Mouse (Mus musculus) heart, adult 2 months (tissue): ENCODE data around the gene Pdgfc. TPM values are rescaled to one million over a fixed set of nuclear protein-coding genes. Genes with fewer than 3 reads are reported as not detected.
A peak's percentile ranks its signal among the peaks of the same experiment; 100 is the strongest.

Experiments
- DNase-seq, 2 experiments: peaks; one replicate each; pipeline ENCODE4 v3.0.0; 2021
- H3K27ac ChIP-seq: fragments of 200-600 bp; 2 replicates; pipeline ENCODE4 v1.8.1; 2022
- H3K27me3 ChIP-seq: fragments of 200-500 bp; 2 replicates; pipeline ENCODE4 v1.6.1; 2012; ENCODE audit warnings: mild to moderate bottlenecking, low read length, inconsistent platforms, mixed read lengths; ENCODE audit not compliant: control insufficient read depth, insufficient read depth
- H3K36me3 ChIP-seq: fragments of 200-500 bp; 2 replicates; pipeline ENCODE4 v1.6.1; 2012; ENCODE audit warnings: low read length, inconsistent platforms; ENCODE audit not compliant: control insufficient read depth, insufficient read depth
- H3K4me1 ChIP-seq: fragments of 200-500 bp; 2 replicates; pipeline ENCODE4 v1.6.1; 2011; ENCODE audit warnings: low read length; ENCODE audit not compliant: control insufficient read depth, insufficient read depth
- H3K4me3 ChIP-seq: fragments of 200-600 bp; 2 replicates; pipeline ENCODE4 v1.8.1; 2022
- H3K79me2 ChIP-seq: fragments of 200-500 bp; replicated peaks from 2 replicates; pipeline ENCODE4 v1.6.1; 2012; ENCODE audit warnings: mild to moderate bottlenecking, inconsistent platforms, low read length, moderate library complexity, mixed read lengths; ENCODE audit not compliant: control insufficient read depth, insufficient read depth
- H3K9ac ChIP-seq: fragments of 200-500 bp; 2 replicates; pipeline ENCODE4 v1.6.1; 2012; ENCODE audit warnings: low read depth, mild to moderate bottlenecking, control low read depth, inconsistent platforms, low read length, mixed read lengths
- CTCF ChIP-seq: fragments of 200-600 bp; IDR thresholded peaks from 2 replicates; pipeline ENCODE4 v1.8.1; 2022; ENCODE audit warnings: antibody characterized with exemption, mild to moderate bottlenecking, moderate library complexity
- EP300 ChIP-seq: fragments of 200-500 bp; IDR thresholded peaks from 2 replicates; pipeline ENCODE4 v1.6.1; 2011; ENCODE audit warnings: low read depth, low read length, control low read depth; ENCODE audit not compliant: insufficient read depth
- POLR2A ChIP-seq: fragments of 200-500 bp; IDR thresholded peaks from 2 replicates; pipeline ENCODE4 v1.6.1; 2011; ENCODE audit warnings: mild to moderate bottlenecking, low read depth, low read length, control low read depth; ENCODE audit not compliant: insufficient read depth
- WGBS: fragments of 180-500 bp; shearing (Covaris S2); methylation state at CpG from one replicate; pipeline ENCODE4 v1.1.7; 2018; 5-methylcytosine and 5-hydroxymethylcytosine counted together
- intact Hi-C: fragments of 180-260 bp; cut with DNase I; formaldehyde crosslinking; loops from one replicate; pipeline ENCODE4 v1.15.1; 2025
- polyA plus RNA-seq: library from polyadenylated mRNA; depleted of rRNA; stranded (reverse); fragments of >200 nt; gene quantifications from 2 replicates; pipeline ENCODE4 v1.2.3, GENCODE M21; 2012
- total RNA-seq, 2 experiments: library from RNA; stranded (reverse); gene quantifications; 2 replicates each; pipeline ENCODE4 v1.2.3; 2021

Pdgfc gene
- total and polyA plus RNA-seq, 3 experiments, result 1.5 to 3.0 (median 2.8) TPM

DNA sequence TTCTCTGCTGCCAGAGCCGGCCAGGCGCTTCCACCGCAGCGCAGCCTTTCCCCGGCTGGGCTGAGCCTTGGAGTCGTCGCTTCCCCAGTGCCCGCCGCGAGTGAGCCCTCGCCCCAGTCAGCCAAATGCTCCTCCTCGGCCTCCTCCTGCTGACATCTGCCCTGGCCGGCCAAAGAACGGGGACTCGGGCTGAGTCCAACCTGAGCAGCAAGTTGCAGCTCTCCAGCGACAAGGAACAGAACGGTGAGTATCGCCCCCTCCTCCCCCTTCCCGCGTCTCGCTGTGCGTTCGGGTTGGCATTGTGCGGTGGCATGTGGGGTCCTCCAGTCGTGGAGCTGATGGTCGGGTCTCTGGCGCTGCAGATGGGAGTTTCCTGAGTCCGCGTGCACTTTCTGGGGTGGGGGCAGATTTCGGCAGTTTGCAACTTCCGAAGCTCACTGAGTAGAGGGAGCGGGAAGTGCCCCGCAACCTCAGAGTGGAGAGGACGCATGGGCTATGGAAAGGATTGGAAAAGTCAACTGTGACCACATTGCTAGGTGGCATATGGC is 1.2 kb downstream of the Pdgfc start:
- H3K79me2 ChIP-seq, result no peaks in the 10 kb centered on the region
- WGBS, result 1% methylated on average over 34 of the region's 34 CpGs
- TF ChIP-seq POLR2A (no peak), CTCF (no peak), EP300 (no peak)
- peaks cover 3% of the 10 kb centered on the region for H3K27me3 ChIP-seq
- H3K4me3 ChIP-seq, result peak overlapping the region; percentile 69
- H3K9ac ChIP-seq, result peak overlapping the region; percentile 55
- H3K36me3 ChIP-seq, result no peaks in the 10 kb centered on the region
- DNase-seq, result peak; percentile 38 to 51
- H3K27ac ChIP-seq, result peak overlapping the region; percentile 45; the same call in 1 of the 2 replicates
- intact Hi-C loops, result loop anchor here (10.0 kb wide), 1 partner anchor 83 kb away; no protein-coding TSS in a partner anchor
- no peaks in the 10 kb centered on the region for H3K4me1 ChIP-seq

DNA sequence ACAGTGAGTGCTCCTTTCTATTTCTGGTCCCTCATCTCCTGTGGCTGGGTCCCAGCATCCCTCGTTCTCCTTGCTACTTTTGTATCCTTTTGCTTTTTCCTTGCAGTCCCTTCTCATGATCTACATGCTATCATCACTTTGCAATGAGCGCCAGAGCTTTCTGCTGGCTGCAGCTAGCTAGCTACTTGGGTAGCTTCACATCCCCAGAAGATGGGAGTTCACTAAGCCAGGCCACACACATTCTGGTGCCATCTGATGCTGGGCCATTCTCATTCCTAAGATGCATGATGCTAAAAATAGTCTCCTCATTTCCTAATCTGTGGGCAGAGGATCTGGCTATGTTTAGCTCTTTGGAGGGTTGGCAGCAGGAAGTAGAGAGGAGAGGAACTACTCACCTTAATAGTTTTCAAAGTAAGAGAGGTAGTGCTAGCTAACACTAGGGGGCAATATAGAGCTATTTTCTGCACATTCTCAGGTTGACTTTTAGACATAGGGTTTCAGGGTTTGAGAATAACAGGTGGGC is 3.0 kb downstream of the Pdgfc start:
- no peaks in the 10 kb centered on the region for H3K79me2 ChIP-seq
- peaks cover 3% of the 10 kb centered on the region for H3K27me3 ChIP-seq
- H3K36me3 ChIP-seq, result no peaks in the 10 kb centered on the region
- H3K4me1 ChIP-seq, result no peaks in the 10 kb centered on the region
- 40% methylated on average over 2 of the region's 2 CpGs for WGBS
- no peak for TF ChIP-seq EP300
- TF ChIP-seq CTCF, result peak; percentile 73
- no peak for TF ChIP-seq POLR2A
- intact Hi-C loops, result loop anchor here (10.0 kb wide), 1 partner anchor 84 kb away; no protein-coding TSS in a partner anchor
- H3K4me3 ChIP-seq, result no peak overlapping the region
- no peak overlapping the region for H3K9ac ChIP-seq
- no peak overlapping the region for H3K27ac ChIP-seq
- peak in 1 of 2 experiments; percentile 29 for DNase-seq

DNA sequence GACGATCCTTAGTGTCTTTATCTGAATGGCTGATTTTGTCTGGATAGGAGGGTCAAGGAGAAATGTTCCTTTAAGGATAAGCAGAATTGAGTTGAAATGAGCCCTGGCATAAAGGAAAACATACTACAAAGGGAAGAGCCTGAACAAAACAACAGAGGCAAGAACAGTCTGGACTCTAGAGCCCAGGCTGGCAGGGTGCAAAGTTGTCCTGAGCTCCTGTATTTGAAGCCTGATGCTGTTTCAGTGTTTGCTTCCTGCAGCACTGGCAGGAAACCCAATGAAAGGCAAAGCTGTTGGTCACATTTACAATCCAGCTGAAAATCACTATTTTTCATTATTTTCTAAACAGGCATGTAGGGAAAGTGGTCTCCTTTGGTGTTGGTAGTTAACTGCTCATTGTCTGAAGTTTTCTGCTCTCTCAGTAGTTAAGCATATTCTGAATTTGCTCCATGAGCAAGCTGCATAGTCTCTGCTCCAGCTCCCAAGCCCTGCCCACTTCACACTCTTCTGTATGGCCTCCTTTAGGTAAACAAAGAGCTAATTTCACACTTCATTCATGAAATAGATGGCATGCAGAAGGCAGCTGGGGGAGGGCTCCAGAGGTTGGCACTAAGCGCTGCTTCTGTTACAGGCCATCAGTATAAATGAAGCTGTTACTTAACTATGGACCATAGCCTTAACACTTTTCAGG is 8.6 kb downstream of the Pdgfc start:
- no peak for DNase-seq
- 83% methylated on average over 2 of the region's 2 CpGs for WGBS
- Histone ChIP-seq H3K36me3 (no peaks in the 10 kb centered on the region), H3K4me1 (no peaks in the 10 kb centered on the region; the same call in 1 of the 2 replicates), H3K27me3 (no peaks in the 10 kb centered on the region), H3K79me2 (no peaks in the 10 kb centered on the region), H3K9ac (no peak overlapping the region), H3K4me3 (no peak overlapping the region), H3K27ac (no peak overlapping the region)
- no peak for TF ChIP-seq CTCF
- no peak for TF ChIP-seq EP300
- TF ChIP-seq POLR2A, result no peak
- intact Hi-C loops, result loop anchor here (5.0 kb wide), 1 partner anchor 878 kb away; no protein-coding TSS in a partner anchor

DNA sequence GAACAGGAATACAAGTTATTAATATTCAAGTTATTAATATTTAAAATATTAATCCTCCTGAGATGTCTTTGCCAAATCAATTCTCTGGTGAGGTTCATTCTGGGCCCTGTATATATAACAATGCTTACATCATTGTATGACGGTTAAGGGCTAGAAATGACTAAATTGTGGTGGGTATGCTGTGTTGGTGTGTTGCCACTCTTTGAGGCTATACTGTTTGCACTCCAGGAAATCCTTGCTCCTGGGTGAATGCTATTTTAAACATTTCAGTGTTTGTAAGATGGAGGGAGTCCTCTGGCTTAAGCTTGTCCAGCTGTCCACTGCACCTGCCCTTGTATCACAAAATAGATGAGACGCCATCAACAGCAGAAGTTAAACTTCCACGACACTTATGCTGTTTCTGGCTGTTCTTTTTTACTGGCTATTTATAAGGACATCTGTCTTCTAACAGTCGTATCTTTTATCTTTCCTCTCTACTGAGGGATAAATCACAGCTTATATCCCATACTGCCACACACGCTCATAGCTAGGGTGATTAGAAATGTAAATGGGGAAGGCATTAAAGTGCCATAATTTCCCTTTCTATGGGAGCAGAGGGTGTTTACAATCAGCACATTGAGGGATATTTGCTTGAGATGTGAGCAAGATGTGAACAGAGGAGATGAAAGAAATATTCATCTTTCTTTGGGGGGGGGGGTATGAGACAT is 9.3 kb downstream of the Pdgfc start:
- Histone ChIP-seq H3K36me3 (no peaks in the 10 kb centered on the region), H3K27me3 (no peaks in the 10 kb centered on the region), H3K4me1 (no peaks in the 10 kb centered on the region; the same call in 1 of the 2 replicates), H3K79me2 (no peaks in the 10 kb centered on the region), H3K27ac (no peak overlapping the region), H3K4me3 (no peak overlapping the region), H3K9ac (no peak overlapping the region)
- intact Hi-C loops, result no loop called here
- WGBS, result 77% methylated on average over 5 of the region's 5 CpGs
- DNase-seq, result no peak
- no peak for TF ChIP-seq POLR2A
- TF ChIP-seq EP300, result no peak
- TF ChIP-seq CTCF, result no peak

DNA sequence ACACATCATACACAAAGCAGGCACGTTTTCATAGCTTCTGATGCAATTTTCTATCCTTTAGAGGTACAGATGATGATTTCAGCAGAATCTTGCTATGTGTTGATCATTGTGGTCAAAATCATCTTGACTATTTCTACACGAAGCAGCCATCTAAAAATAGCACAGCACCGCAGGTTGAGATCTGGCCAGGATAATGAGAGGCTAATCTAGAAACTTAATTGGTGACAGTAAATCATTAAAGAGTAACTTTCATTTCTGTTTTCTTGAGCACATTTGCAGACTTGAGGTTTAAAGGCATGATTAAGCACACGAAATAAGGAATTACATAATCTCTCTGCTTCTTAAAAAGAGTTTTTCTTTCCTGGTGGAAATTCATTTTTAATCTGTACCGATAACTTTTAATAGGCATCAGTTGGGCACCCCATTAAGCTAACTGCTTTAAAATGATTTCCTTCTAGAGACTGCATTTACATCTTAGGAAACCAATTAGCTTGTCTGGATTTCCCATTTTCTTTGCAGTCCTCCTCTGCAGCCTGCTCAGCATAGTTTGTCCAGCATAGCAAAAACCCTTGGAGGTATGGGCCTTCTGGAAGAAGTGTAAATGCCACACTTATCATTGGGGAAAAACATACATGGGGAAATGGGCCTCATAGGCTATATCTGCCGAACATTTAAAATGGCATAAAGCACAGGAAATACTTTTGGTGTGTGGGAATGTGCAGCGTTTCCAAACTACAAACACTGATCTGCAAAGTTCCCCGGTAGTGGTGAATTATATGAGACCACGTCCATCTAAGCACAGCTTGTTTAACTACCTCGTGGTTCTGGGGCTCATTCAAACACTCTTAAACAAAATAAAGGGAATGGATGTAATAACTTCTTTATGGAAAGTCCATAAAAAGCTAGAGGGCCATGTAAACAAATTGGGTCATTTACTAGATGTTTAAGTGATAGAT is 10.7 kb downstream of the Pdgfc start:
- WGBS, result 50% methylated on average over 10 of the region's 10 CpGs
- intact Hi-C loops, result no loop called here
- H3K27ac ChIP-seq, result no peak overlapping the region
- H3K27me3 ChIP-seq, result no peaks in the 10 kb centered on the region
- H3K4me1 ChIP-seq, result no peaks in the 10 kb centered on the region; the same call in 1 of the 2 replicates
- DNase-seq, result no peak
- TF ChIP-seq POLR2A, result no peak
- TF ChIP-seq CTCF, result no peak
- no peak for TF ChIP-seq EP300
- H3K79me2 ChIP-seq, result no peaks in the 10 kb centered on the region
- H3K9ac ChIP-seq, result no peak overlapping the region
- no peak overlapping the region for H3K4me3 ChIP-seq
- no peaks in the 10 kb centered on the region for H3K36me3 ChIP-seq
